In genomic region chr6:34769984-34770383, GRCm38 (mm10) we compare ENCODE assay signal across 22 mouse cellular contexts.
"Had no signal": no experiment of that assay in that cellular context is flagged by ENCODE, and none has a peak within 500 bp of the region (broad histone marks: within the 10 kb centered on the region; RNA-seq: fewer than 3 reads in every experiment).

No protein-coding gene starts in this region.

- DNase-seq: kidney, adult 2 months; kidney, postnatal 25 days; layer of hippocampus, adult 9-11 months; liver; lung, adult 18-20 months; lung, postnatal 36 days; right cerebral cortex, adult 18-20 months; right cerebral cortex, postnatal 14 days; right cerebral cortex, postnatal 4 days; thymus, adult 18-20 months; thymus, postnatal 36 days had no signal

- H3K9me3 ChIP-seq: limb, embryonic 10.5 days; limb, embryonic 13.5 days; liver, embryonic 12.5 days; liver, embryonic 15.5 days; lung, embryonic 15.5 days; midbrain, embryonic 15.5 days; neural tube, embryonic 12.5 days; neural tube, embryonic 15.5 days had no signal

- H3K4me1 ChIP-seq: limb, embryonic 10.5 days; limb, embryonic 13.5 days; midbrain, embryonic 15.5 days; neural tube, embryonic 12.5 days; neural tube, embryonic 15.5 days had no signal

- H3K27ac ChIP-seq: kidney, postnatal 0 days; layer of hippocampus, adult 2 months; limb, embryonic 10.5 days; limb, embryonic 13.5 days; liver, embryonic 12.5 days; liver, embryonic 15.5 days; lung, embryonic 15.5 days; midbrain, embryonic 15.5 days; neural tube, embryonic 12.5 days; neural tube, embryonic 15.5 days had no signal

- H3K4me3 ChIP-seq: layer of hippocampus, adult 2 months; limb, embryonic 10.5 days; limb, embryonic 13.5 days; liver, embryonic 12.5 days; liver, embryonic 15.5 days; lung, embryonic 15.5 days; midbrain, embryonic 15.5 days; neural tube, embryonic 12.5 days; neural tube, embryonic 15.5 days had no signal

- H3K9ac ChIP-seq: limb, embryonic 13.5 days; liver, embryonic 12.5 days; liver, embryonic 15.5 days; lung, embryonic 15.5 days; midbrain, embryonic 15.5 days; neural tube, embryonic 12.5 days; neural tube, embryonic 15.5 days had no signal

- H3K27me3 ChIP-seq: limb, embryonic 13.5 days; liver, embryonic 12.5 days; liver, embryonic 15.5 days; lung, embryonic 15.5 days; midbrain, embryonic 15.5 days; neural tube, embryonic 12.5 days; neural tube, embryonic 15.5 days had no signal

- ATAC-seq: liver, embryonic 12.5 days; midbrain, embryonic 15.5 days had no signal

- H3K4me2 ChIP-seq: limb, embryonic 13.5 days; liver, embryonic 12.5 days; liver, embryonic 15.5 days; lung, embryonic 15.5 days; midbrain, embryonic 11.5 days; midbrain, embryonic 15.5 days; neural tube, embryonic 12.5 days; neural tube, embryonic 15.5 days had no signal
